Mouse (Mus musculus) naive thymus-derived CD4-positive, alpha-beta T cell, adult 2 months (primary cell): Measurements from ENCODE around the gene Cd22.
"Not testable (repeated sequence)": the region's sequence is repeated elsewhere in the genome, so short reads cannot be mapped to it uniquely, and the experiment has no call there.

Source experiments
- DNase-seq: peaks from one replicate; pipeline ENCODE4 v3.0.0-alpha.2; 2011; ENCODE audit warnings: low read depth

Gene Cd22

GRCm38 (mm10) chr7:30863386-30863785 is 16.8 kb downstream of the Cd22 start:
- no peak for DNase-seq

- no peak for DNase-seq
Measured at GRCm38 (mm10) chr7:30861464-30861863, 18.7 kb downstream of the Cd22 start, which contains the start of gene Ffar1. Gene Ffar1 (minus strand): TSS chr7:30861564.

GRCm38 (mm10) chr7:30859635-30860402 is 20.3 kb downstream of the Cd22 start:
- DNase-seq = peak; percentile 78

- DNase-seq = peak; percentile 73
Measured at GRCm38 (mm10) chr7:30859290-30859634, 20.9 kb downstream of the Cd22 start.

GRCm38 (mm10) chr7:30857746-30858145 is 22.4 kb downstream of the Cd22 start:
- no peak for DNase-seq

- DNase-seq = no peak
Measured at GRCm38 (mm10) chr7:30856078-30856477, 24.1 kb downstream of the Cd22 start, which contains the start of gene Ffar3. Gene Ffar3 (minus strand): TSS chr7:30856178.

- no peak for DNase-seq
Measured at GRCm38 (mm10) chr7:30851421-30851820, 28.7 kb downstream of the Cd22 start.

- DNase-seq = no peak
Measured at GRCm38 (mm10) chr7:30847934-30848333, 32.2 kb downstream of the Cd22 start.

- no peak for DNase-seq
Measured at GRCm38 (mm10) chr7:30847386-30847785, 32.8 kb downstream of the Cd22 start.

- DNase-seq = no peak
Measured at GRCm38 (mm10) chr7:30846505-30847053, 33.6 kb downstream of the Cd22 start.

- DNase-seq = no peak
Measured at GRCm38 (mm10) chr7:30844676-30845297, 35.4 kb downstream of the Cd22 start.

GRCm38 (mm10) chr7:30842092-30842491 is 38.0 kb downstream of the Cd22 start:
- DNase-seq = no peak

- DNase-seq = no peak
Measured at GRCm38 (mm10) chr7:30841379-30841778, 38.8 kb downstream of the Cd22 start.

- no peak for DNase-seq
Measured at GRCm38 (mm10) chr7:30840306-30840705, 39.8 kb downstream of the Cd22 start.

GRCm38 (mm10) chr7:30837277-30837676 is 42.9 kb downstream of the Cd22 start:
- DNase-seq = no peak

- not testable (repeated sequence) for DNase-seq
Measured at GRCm38 (mm10) chr7:30832684-30833083, 47.5 kb downstream of the Cd22 start.

GRCm38 (mm10) chr7:30832261-30832660 is 47.9 kb downstream of the Cd22 start:
- peak; percentile 36 for DNase-seq

- DNase-seq = no peak
Measured at GRCm38 (mm10) chr7:30829428-30829827, 50.7 kb downstream of the Cd22 start.

GRCm38 (mm10) chr7:30828871-30829270 is 51.3 kb downstream of the Cd22 start:
- DNase-seq = not testable (repeated sequence)

- DNase-seq = no peak
Measured at GRCm38 (mm10) chr7:30826660-30827059, 53.5 kb downstream of the Cd22 start.

- DNase-seq = no peak
Measured at GRCm38 (mm10) chr7:30824306-30824705, 55.8 kb downstream of the Cd22 start.

GRCm38 (mm10) chr7:30823675-30824074 is 56.5 kb downstream of the Cd22 start, which contains the start of gene Ffar2:
Gene Ffar2 (minus strand): TSS chr7:30823775.
- DNase-seq = no peak

- no peak for DNase-seq
Measured at GRCm38 (mm10) chr7:30821532-30821931, 58.6 kb downstream of the Cd22 start.
